ENCODE assay signal across 8 mouse cellular contexts in genomic region chrX:157598186-157598996, GRCm38 (mm10). TPM values are rescaled to one million over a fixed set of nuclear protein-coding genes. Genes with fewer than 3 reads are reported as not detected.
A peak's percentile ranks its signal among the peaks of the same experiment; 100 is the strongest.
DNase-seq lines count a peak whose midpoint lies in the region; ATAC-seq and TF ChIP-seq lines count a peak whose summit lies in the region.

TSS of gene Mbtps2 (minus strand) at chrX:157598715.

- intact Hi-C loops in left cerebral cortex, postnatal 25 days (cut with DNase I), result loop anchor here (2.0 kb wide), 1 partner anchor 108 kb away; no protein-coding TSS in a partner anchor

- H3K36me3 ChIP-seq in hindbrain, embryonic 16.5 days (ENCODE audit: control insufficient read depth, insufficient read depth, low read length), result no peaks in the 10 kb centered on the region

- CTCF ChIA-PET in Patski (lab: Charles Lee), result no interaction called here

- H3K4me3 ChIP-seq in hindbrain, embryonic 16.5 days (ENCODE audit: low read length), result peak within 1 kb of the TSS; percentile 57

- H3K9me3 ChIP-seq in hindbrain, embryonic 16.5 days (ENCODE audit: control insufficient read depth, low read length), result no peaks in the 10 kb centered on the region

- peak within 1 kb of the TSS; percentile 56 for H3K4me2 ChIP-seq in hindbrain, embryonic 16.5 days (ENCODE audit: low read length)

- DNase-seq in Patski (ENCODE audit: low read depth, low spot score), result no peak
- peak; percentile 76 to 82 for DNase-seq in cerebellum, postnatal 14 days
- peak; percentile 50 for DNase-seq in gastrocnemius, adult 18-20 months (ENCODE audit: low spot score)
- peak; percentile 36 to 48 for DNase-seq in left cerebral cortex, postnatal 25 days (ENCODE audit: low spot score in 2 of 2)
- DNase-seq in mesoderm, embryonic 11.5 days (ENCODE audit: low read depth, low spot score), result peak; percentile 78
- peak; percentile 63 for DNase-seq in right cerebral cortex, postnatal 25 days
- DNase-seq in urinary bladder, postnatal 36 days (ENCODE audit: low spot score in 2 of 2), result peak; percentile 32 to 57

- peaks cover 9% of the 10 kb centered on the region for H3K27me3 ChIP-seq in Patski
- H3K27me3 ChIP-seq in hindbrain, embryonic 16.5 days (replicated peaks; ENCODE audit: control insufficient read depth, insufficient read depth, low read length), result no peaks in the 10 kb centered on the region

- H3K9ac ChIP-seq in hindbrain, embryonic 16.5 days (ENCODE audit: low read depth, low read length), result peak within 1 kb of the TSS; percentile 70

- peak; percentile 57 for ATAC-seq in Patski
- peak; percentile 89 for ATAC-seq in hindbrain, embryonic 16.5 days

- peak within 1 kb of the TSS; percentile 86 for H3K27ac ChIP-seq in hindbrain, embryonic 16.5 days (ENCODE audit: low read depth, low read length)

- POLR2A ChIA-PET in Patski (lab: Charles Lee), result interaction anchor here (0.7 kb wide), 1 partner anchor 16 kb away, joined by 11 read pairs; no protein-coding TSS in a partner anchor

- WGBS in hindbrain, embryonic 16.5 days, result 13% methylated on average over 45 of the region's 74 CpGs

- peaks cover 5% of the 10 kb centered on the region; the same call in 1 of the 2 replicates for H3K4me1 ChIP-seq in hindbrain, embryonic 16.5 days (ENCODE audit: control insufficient read depth, insufficient read depth, low read depth, low read length)

- TF ChIP-seq CTCF in Patski (IDR thresholded peaks at IDR 0.05), result no peak

- in situ Hi-C loops in Patski (cut with MboI; ENCODE audit: low pct_unique_long_range_greater_than_20kb), result no loop called here

RNA-seq across cellular contexts. Expression of gene Mbtps2, which starts in this region (rescaled TPM):
- 30.9 TPM for polyA plus RNA-seq in Patski (2021)
- total RNA-seq in gastrocnemius, adult 18-20 months (2021), result 10 to 100 TPM; 14.0 to 15.2 TPM
- polyA plus RNA-seq in hindbrain, embryonic 16.5 days (2015; fragmentation: Nextera tagmentation; extraction: Ambion mirVana), result 25.9 and 30.1 TPM in 2 replicates
- total RNA-seq in left cerebral cortex, postnatal 25 days (2021), result 10 to 100 TPM; 30.5 to 33.9 TPM
